Mouse (Mus musculus): ENCODE measurements at regions not wholly inside any gene's neighbourhood (a gene's known extent, or its start where the extent isn't known, plus 50 kb on each side); places are given as distances from the start of the nearest gene placed in this dataset.

DNA sequence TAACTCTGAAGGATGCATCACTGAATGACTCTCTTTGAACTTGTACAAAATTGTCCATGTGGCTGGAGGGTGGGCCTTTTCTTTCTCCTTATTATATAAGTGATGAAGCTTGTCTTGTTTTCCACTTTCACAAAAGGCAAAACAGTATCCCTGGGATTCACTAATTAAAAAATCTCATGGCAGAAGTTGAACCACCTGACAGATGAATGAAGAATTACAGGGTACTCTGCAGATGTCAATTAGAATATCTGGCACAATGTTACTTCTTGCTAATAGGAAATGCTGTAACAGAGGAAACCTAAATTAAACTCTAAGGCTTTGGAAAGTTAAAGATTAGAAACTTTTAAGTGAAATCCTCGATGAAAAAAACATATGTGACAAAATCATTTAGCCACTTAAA, 379.2 kb upstream of the St8sia4 start:
- Histone ChIP-seq H3K36me3 (ENCODE audit: control insufficient read depth, insufficient read depth, low read length) (no peaks in the 10 kb centered on the region), H3K27me3 (replicated peaks; ENCODE audit: control insufficient read depth, insufficient read depth, low read length) (no peaks in the 10 kb centered on the region), H3K9me3 (ENCODE audit: control insufficient read depth, low read length) (no peaks in the 10 kb centered on the region), H3K27ac (ENCODE audit: low read length) (no peak overlapping the region), H3K4me2 (ENCODE audit: low read depth, low read length) (no peak overlapping the region), H3K4me3 (ENCODE audit: low read length) (no peak overlapping the region), H3K9ac (ENCODE audit: low read depth, low read length) (no peak overlapping the region), H3K4me1 (ENCODE audit: control insufficient read depth, insufficient read depth, low read length) (no peaks in the 10 kb centered on the region)
- no peak for ATAC-seq
- WGBS, result 68% methylated on average over 1 of the region's 1 CpGs

DNA sequence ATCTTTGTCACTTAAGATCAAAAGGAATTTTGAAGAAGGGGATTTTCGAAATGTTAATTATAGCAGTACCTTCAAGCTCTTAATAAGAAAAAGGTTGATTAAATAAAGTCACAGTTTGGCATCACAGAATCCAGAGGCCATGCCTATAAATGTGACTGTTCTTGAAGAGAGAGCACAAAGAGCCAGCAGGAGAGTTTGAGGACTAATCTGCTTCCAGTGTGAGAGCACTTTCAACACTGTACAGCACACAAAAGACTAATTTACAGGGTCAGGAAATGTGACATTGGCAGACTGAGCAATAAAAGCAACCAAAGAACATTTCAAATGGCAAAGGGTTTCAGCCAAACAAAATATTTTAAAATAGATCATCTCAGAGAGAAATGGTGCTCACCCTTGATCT, 352.1 kb upstream of the St8sia4 start:
- Histone ChIP-seq H3K36me3 (ENCODE audit: control insufficient read depth, insufficient read depth, low read length) (no peaks in the 10 kb centered on the region), H3K27me3 (replicated peaks; ENCODE audit: control insufficient read depth, insufficient read depth, low read length) (no peaks in the 10 kb centered on the region), H3K9ac (ENCODE audit: low read depth, low read length) (no peak overlapping the region), H3K9me3 (ENCODE audit: control insufficient read depth, low read length) (no peaks in the 10 kb centered on the region), H3K4me1 (ENCODE audit: control insufficient read depth, insufficient read depth, low read length) (no peaks in the 10 kb centered on the region), H3K27ac (ENCODE audit: low read length) (no peak overlapping the region), H3K4me2 (ENCODE audit: low read depth, low read length) (no peak overlapping the region), H3K4me3 (ENCODE audit: low read length) (no peak overlapping the region)
- ATAC-seq, result no peak
- WGBS, result 82% methylated on average over 1 of the region's 1 CpGs

DNA sequence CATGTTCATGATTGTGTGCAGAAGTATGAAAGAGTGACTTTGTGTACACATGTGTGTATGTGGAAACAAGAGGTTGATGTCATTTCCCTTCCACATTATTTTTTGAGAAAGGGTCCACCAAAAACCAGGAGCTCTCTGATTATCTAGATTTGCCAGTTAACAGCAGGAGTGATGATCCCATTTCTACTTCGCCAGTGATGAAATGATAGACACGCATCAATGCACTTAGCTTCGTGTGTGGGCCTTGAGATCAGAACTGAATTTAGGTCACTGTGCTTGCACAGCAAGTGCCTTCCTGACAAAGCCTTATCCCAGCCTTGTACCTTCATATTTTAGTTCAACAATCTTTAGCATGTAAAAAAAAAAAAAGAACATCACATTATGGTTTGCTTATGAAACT, 342.1 kb upstream of the St8sia4 start:
- Histone ChIP-seq H3K4me2 (ENCODE audit: low read depth, low read length) (no peak overlapping the region), H3K9me3 (ENCODE audit: control insufficient read depth, low read length) (no peaks in the 10 kb centered on the region)

DNA sequence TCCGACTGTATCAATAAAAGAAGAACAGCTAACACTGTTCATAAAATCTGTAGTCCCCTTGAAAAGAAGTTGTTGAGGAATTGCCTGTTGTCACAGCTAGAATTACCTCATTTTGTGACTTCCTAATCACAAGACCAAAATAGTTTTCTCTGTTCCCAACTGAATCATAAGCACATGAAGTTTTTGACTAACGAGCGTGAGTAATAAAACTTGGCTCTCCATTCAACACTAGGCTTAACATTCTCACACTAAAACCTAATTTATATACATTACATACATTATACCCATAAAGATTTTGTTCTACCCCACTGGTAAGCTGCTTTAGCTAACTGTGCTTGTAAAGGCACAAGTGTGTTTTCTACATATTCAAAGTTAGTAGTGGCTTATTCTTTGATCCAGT, 335.7 kb upstream of the St8sia4 start:
- no peak for ATAC-seq
- Histone ChIP-seq H3K27ac (ENCODE audit: low read length) (no peak overlapping the region), H3K9me3 (ENCODE audit: control insufficient read depth, low read length) (no peaks in the 10 kb centered on the region), H3K9ac (ENCODE audit: low read depth, low read length) (no peak overlapping the region), H3K4me3 (ENCODE audit: low read length) (no peak overlapping the region), H3K27me3 (replicated peaks; ENCODE audit: control insufficient read depth, insufficient read depth, low read length) (no peaks in the 10 kb centered on the region), H3K4me1 (ENCODE audit: control insufficient read depth, insufficient read depth, low read length) (no peaks in the 10 kb centered on the region), H3K36me3 (ENCODE audit: control insufficient read depth, insufficient read depth, low read length) (no peaks in the 10 kb centered on the region), H3K4me2 (ENCODE audit: low read depth, low read length) (no peak overlapping the region)
- WGBS, result 84% methylated on average over 3 of the region's 3 CpGs

More for the DNA sequence above, 342.1 kb upstream of the St8sia4 start:
- ATAC-seq, result no peak
- no peaks in the 10 kb centered on the region for H3K36me3 ChIP-seq (ENCODE audit: control insufficient read depth, insufficient read depth, low read length)
- H3K9ac ChIP-seq (ENCODE audit: low read depth, low read length), result no peak overlapping the region
- H3K4me1 ChIP-seq (ENCODE audit: control insufficient read depth, insufficient read depth, low read length), result no peaks in the 10 kb centered on the region
- no peak overlapping the region for H3K4me3 ChIP-seq (ENCODE audit: low read length)
- no peak overlapping the region for H3K27ac ChIP-seq (ENCODE audit: low read length)
- H3K27me3 ChIP-seq (replicated peaks; ENCODE audit: control insufficient read depth, insufficient read depth, low read length), result no peaks in the 10 kb centered on the region
- WGBS, result 92% methylated on average over 3 of the region's 3 CpGs

DNA sequence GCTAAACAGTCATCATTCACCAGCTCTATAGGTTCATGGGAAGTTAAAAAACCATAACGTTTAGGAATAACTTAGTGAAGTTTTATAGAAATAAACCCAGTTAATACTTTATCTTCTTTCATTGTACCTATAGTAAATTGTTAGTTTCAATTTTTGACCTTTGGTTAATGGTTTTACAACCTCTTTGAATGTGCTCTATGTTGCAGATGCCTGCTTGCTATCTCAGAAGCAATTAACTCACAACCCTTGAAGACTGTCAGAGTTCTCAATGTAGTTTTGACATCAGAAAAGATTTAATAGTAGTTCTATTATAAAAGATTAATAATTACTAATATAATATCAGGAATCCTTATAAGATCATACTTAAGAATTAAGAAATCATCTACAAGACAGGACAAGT, 294.8 kb upstream of the St8sia4 start:
- peak; percentile 94 for ATAC-seq
- H3K36me3 ChIP-seq (ENCODE audit: control insufficient read depth, insufficient read depth, low read length), result no peaks in the 10 kb centered on the region
- H3K9me3 ChIP-seq (ENCODE audit: control insufficient read depth, low read length), result no peaks in the 10 kb centered on the region
- no peaks in the 10 kb centered on the region for H3K27me3 ChIP-seq (replicated peaks; ENCODE audit: control insufficient read depth, insufficient read depth, low read length)
- H3K4me1 ChIP-seq (ENCODE audit: control insufficient read depth, insufficient read depth, low read length), result no peaks in the 10 kb centered on the region
- no peak overlapping the region for H3K27ac ChIP-seq (ENCODE audit: low read length)
- whole genome bisulfite sequencing, result 28% methylated on average over 1 of the region's 1 CpGs
- H3K9ac ChIP-seq (ENCODE audit: low read depth, low read length), result no peak overlapping the region
- H3K4me2 ChIP-seq (ENCODE audit: low read depth, low read length), result no peak overlapping the region
- H3K4me3 ChIP-seq (ENCODE audit: low read length), result no peak overlapping the region
